Mouse (Mus musculus) thymus, adult 2 months (tissue): ENCODE measurements around the gene Prkag2.

Source experiments
- CTCF ChIP-seq: fragments of 200-500 bp; IDR thresholded peaks from 2 replicates; pipeline ENCODE4 v1.5.1; 2012; ENCODE audit warnings: mild to moderate bottlenecking, control low read depth, low read length, moderate library complexity, borderline replicate concordance; ENCODE audit not compliant: control insufficient read depth, poor library complexity, insufficient read depth; ENCODE audit errors: extremely low read depth
- POLR2A ChIP-seq: fragments of 200-500 bp; IDR thresholded peaks from 2 replicates; pipeline ENCODE4 v1.6.1; 2012; ENCODE audit warnings: mild to moderate bottlenecking, low read length, control low read depth, moderate library complexity; ENCODE audit not compliant: control insufficient read depth, poor library complexity, insufficient read depth; ENCODE audit errors: extremely low read depth

- no peak for TF ChIP-seq CTCF
- TF ChIP-seq POLR2A, result no peak
Measured at GRCm38 (mm10) chr5:24822781-24823180, 277.7 kb downstream of the Prkag2 start.
